Mouse (Mus musculus) midbrain, postnatal 0 days (tissue): ENCODE results near the gene Tmem95. TPM values are rescaled to one million over a fixed set of nuclear protein-coding genes. Genes with fewer than 3 reads are reported as not detected.

Experiments used
- ATAC-seq: fragments of 200-750 bp; cut with Nextera tagmentation; 2 replicates; pipeline ENCODE4 v1.8.0; 2017; ENCODE audit warnings: moderate number of reproducible peaks, mild to moderate bottlenecking, moderate TSS enrichment, moderate library complexity; ENCODE audit not compliant: low FRiP score
- DNase-seq: peaks from one replicate; pipeline ENCODE4 v3.0.0-alpha.2; 2015; ENCODE audit warnings: low spot score
- H3K27ac ChIP-seq: fragments of 300-500 bp; sonication (generic); 2 replicates; pipeline ENCODE4 v1.5.1; 2014; ENCODE audit warnings: low read depth, mild to moderate bottlenecking, low read length, mixed read lengths
- H3K27me3 ChIP-seq: fragments of 300-500 bp; sonication (generic); 2 replicates; pipeline ENCODE4 v1.6.1; 2014; ENCODE audit warnings: low read length, control low read depth, mixed read lengths; ENCODE audit not compliant: insufficient read depth
- H3K36me3 ChIP-seq: fragments of 300-500 bp; sonication (generic); 2 replicates; pipeline ENCODE4 v1.6.1; 2014; ENCODE audit warnings: low read length, control low read depth, mixed read lengths; ENCODE audit not compliant: insufficient read depth
- H3K4me1 ChIP-seq: fragments of 300-500 bp; sonication (generic); 2 replicates; pipeline ENCODE4 v1.6.1; 2014; ENCODE audit warnings: mild to moderate bottlenecking, control low read depth, antibody characterized with exemption, low read length, mixed read lengths; ENCODE audit not compliant: insufficient read depth
- H3K4me2 ChIP-seq: fragments of 300-500 bp; sonication (generic); 2 replicates; pipeline ENCODE4 v1.6.1; 2014; ENCODE audit warnings: low read depth, mild to moderate bottlenecking, low read length, mixed read lengths; ENCODE audit not compliant: poor library complexity, severe bottlenecking
- H3K4me3 ChIP-seq: fragments of 300-500 bp; sonication (generic); 2 replicates; pipeline ENCODE4 v1.5.1; 2014; ENCODE audit warnings: low read depth, mild to moderate bottlenecking, low read length, moderate library complexity
- H3K9ac ChIP-seq: fragments of 300-500 bp; sonication (generic); replicated peaks from 2 replicates; pipeline ENCODE4 v1.6.1; 2014; ENCODE audit warnings: mild to moderate bottlenecking, low read length, moderate library complexity, mixed read lengths; ENCODE audit not compliant: poor library complexity, severe bottlenecking
- H3K9me3 ChIP-seq: fragments of 300-500 bp; sonication (generic); 2 replicates; pipeline ENCODE4 v1.6.1; 2016; ENCODE audit warnings: low read length, control low read depth
- CTCF ChIP-seq: IDR thresholded peaks from 2 replicates; pipeline ENCODE4 v1.5.1; 2016; ENCODE audit warnings: antibody characterized with exemption, mild to moderate bottlenecking
- WGBS: fragments of 180-500 bp; shearing (Covaris S2); extraction: QIAGEN DNeasy Blood & Tissue Kit; methylation state at CpG from one replicate; pipeline ENCODE4 v1.1.7; 2014; 5-methylcytosine and 5-hydroxymethylcytosine counted together
- polyA plus RNA-seq: library from polyadenylated mRNA; unstranded; fragments of >200 nt; fragmentation: Nextera tagmentation; extraction: Ambion mirVana; gene quantifications from 2 replicates; pipeline ENCODE4 v1.2.1, GENCODE M21; 2015
- total RNA-seq: library from RNA; depleted of rRNA; stranded (reverse); fragments of >200 nt; gene quantifications from 2 replicates; pipeline ENCODE4 v1.2.3, GENCODE M21; 2014

Tmem95 gene
- total and polyA plus RNA-seq, 2 experiments from 2014 or later = not detected

DNA sequence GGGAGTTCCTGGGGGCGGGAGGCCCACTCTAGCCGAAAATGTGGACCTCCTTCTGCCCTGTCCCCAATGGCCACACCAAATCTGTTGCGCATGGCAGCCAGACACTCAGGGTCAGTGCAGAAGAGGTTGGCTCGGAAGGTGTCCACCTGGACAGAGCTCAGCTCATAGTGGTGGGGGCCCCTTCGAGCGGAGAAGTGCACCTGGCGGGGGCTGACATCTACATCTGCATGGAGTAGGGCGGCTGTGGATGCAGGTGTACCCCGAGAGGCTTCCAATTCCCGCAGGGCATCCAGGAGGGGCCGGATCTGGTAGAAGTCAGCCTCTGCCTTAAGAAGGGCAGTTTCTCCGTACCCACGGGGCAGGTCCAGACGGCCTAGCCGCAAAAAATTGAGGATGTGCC lies 1.9 kb upstream of the Tmem95 start:
- no peaks in the 10 kb centered on the region for H3K4me1 ChIP-seq
- ATAC-seq (no peak), DNase-seq (no peak)
- peak overlapping the region; percentile 78 for H3K4me2 ChIP-seq
- TF ChIP-seq CTCF = no peak
- H3K4me3 ChIP-seq = no peak overlapping the region
- H3K27ac ChIP-seq = no peak overlapping the region
- H3K9ac ChIP-seq = no peak overlapping the region
- WGBS = 63% methylated on average over 15 of the region's 15 CpGs
- H3K36me3 ChIP-seq = no peaks in the 10 kb centered on the region
- no peaks in the 10 kb centered on the region for H3K27me3 ChIP-seq
- H3K9me3 ChIP-seq = no peaks in the 10 kb centered on the region

DNA sequence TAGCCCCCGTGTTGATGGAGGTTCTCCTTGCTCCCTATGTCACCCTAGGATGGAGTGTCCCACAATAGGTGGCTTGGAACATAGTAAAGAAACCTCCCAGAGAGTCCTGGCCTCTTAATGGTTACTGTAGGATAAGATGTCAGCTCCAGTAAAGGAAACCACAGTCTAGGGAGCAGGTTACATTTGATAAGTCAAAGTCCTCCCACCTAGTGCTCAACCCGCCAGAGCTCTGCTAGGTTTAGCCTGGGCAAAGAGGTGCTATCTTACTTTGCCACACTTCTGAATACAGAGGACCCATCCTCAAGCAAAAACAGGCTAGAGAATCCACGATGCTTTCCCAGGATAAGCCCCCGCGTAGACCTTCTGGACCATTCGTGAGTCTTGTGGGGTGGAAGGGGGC lies 1.1 kb upstream of the Tmem95 start:
- TF ChIP-seq CTCF = no peak
- Histone ChIP-seq H3K4me1 (no peaks in the 10 kb centered on the region), H3K9me3 (no peaks in the 10 kb centered on the region), H3K4me3 (no peak overlapping the region), H3K27me3 (no peaks in the 10 kb centered on the region), H3K4me2 (no peak overlapping the region), H3K36me3 (no peaks in the 10 kb centered on the region), H3K9ac (no peak overlapping the region), H3K27ac (no peak overlapping the region)
- WGBS = 93% methylated on average over 6 of the region's 6 CpGs
- ATAC-seq (no peak), DNase-seq (no peak)

DNA sequence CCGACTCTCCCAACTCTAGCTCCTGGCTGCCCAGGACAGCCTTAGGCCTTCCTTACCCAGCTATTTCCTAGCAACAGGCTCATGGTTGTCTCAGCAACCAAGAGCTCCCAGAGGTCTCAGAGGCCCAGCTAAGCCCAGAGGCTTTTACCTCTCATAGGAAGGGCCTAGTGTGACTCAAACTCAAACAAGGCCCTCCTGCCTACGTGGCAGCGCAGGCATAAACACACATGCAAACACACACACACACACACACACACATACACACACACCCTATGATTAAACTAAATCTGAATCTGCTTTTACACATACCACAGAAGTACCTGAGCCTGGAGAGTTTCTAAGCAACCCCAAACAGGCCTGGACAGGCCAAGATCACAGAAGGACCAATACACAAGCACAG lies 581 bp upstream of the Tmem95 start:
- Histone ChIP-seq H3K27ac (0 out of 2 replicates have a peak overlapping the region, but pooled peaks have one; percentile 32), H3K36me3 (no peaks in the 10 kb centered on the region), H3K4me2 (no peak overlapping the region), H3K4me3 (no peak overlapping the region), H3K9me3 (no peaks in the 10 kb centered on the region), H3K4me1 (no peaks in the 10 kb centered on the region), H3K27me3 (no peaks in the 10 kb centered on the region), H3K9ac (0 out of 2 replicates have a peak overlapping the region, but pooled peaks have one; percentile 24)
- no peak for TF ChIP-seq CTCF
- ATAC-seq (no peak), DNase-seq (peak; percentile 18)
- WGBS = 42% methylated on average over 3 of the region's 3 CpGs

DNA sequence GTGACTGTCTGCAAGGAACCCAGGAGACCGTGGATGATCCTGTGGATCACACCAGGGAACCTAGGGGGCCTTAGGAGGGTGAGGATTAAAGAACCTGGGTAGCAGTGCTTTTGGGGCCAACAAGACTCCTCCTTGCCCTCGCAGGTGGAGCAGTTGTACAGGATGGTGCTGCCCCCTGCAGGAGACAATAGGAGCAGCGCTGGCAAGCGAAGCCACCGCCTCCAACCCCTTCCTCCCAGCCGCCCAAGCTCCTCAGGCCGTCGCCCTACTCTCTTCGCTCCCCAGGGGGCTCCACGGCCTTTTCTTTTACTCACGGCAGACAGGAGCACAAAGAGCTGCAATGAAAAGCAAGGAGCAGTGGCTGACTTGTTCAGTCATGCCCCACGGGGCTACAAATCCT lies 951 bp downstream of the Tmem95 start:
- no peaks in the 10 kb centered on the region for H3K36me3 ChIP-seq
- no peak overlapping the region for H3K9ac ChIP-seq
- no peak overlapping the region for H3K27ac ChIP-seq
- no peak overlapping the region for H3K4me3 ChIP-seq
- peak overlapping the region; percentile 10; the same call in 1 of the 2 replicates for H3K4me2 ChIP-seq
- no peaks in the 10 kb centered on the region for H3K27me3 ChIP-seq
- WGBS = 3% methylated on average over 12 of the region's 12 CpGs
- H3K4me1 ChIP-seq = no peaks in the 10 kb centered on the region
- DNase-seq = peak; percentile 83
- peak; percentile 80 for TF ChIP-seq CTCF
- no peak for ATAC-seq
- no peaks in the 10 kb centered on the region for H3K9me3 ChIP-seq

DNA sequence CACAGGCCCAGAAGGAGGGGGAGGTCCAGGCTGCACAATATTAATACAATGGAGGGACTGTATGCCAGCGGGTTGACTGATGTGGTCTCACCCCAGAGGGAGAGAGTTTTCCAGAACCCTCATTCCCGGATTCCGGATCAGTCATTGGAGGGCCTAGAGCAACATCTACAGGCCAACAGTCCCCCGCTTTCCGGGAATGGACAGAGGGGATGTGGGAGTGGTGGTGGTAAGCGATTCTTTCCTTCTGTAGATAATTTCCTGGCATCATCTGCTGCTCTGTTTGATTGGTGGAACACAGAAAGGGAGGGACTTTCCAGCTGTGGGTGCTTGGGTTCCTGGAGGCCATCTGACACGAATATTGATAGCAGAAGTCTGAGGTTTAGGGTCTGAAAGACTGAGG lies 1.6 kb downstream of the Tmem95 start:
- Histone ChIP-seq H3K4me3 (no peak overlapping the region), H3K4me2 (no peak overlapping the region), H3K9ac (no peak overlapping the region), H3K27me3 (no peaks in the 10 kb centered on the region), H3K9me3 (no peaks in the 10 kb centered on the region), H3K27ac (no peak overlapping the region), H3K36me3 (no peaks in the 10 kb centered on the region), H3K4me1 (no peaks in the 10 kb centered on the region)
- no peak for TF ChIP-seq CTCF
- 68% methylated on average over 7 of the region's 7 CpGs for whole genome bisulfite sequencing
- DNase-seq = no peak
- no peak for ATAC-seq

DNA sequence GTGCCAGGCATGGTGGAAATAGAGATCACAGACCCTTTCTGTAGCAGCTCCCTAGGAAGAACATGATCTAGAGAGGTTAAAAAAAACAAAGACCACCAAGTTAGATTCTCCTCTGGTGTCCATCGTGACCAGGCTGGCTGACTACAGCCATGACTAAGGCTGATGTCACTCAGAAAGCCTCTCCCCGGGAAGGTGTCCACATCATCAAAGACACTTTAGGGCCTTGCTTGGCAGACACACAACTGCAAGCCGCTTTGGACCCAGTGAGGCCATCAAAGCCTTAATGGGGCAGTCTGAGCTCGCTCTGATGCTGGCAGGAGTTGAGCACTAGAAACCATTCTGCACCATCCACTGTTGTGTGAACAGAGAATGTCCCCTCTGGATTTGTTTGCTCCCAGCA lies 5.4 kb downstream of the Tmem95 start:
- no peak overlapping the region for H3K4me3 ChIP-seq
- H3K9me3 ChIP-seq = no peaks in the 10 kb centered on the region
- H3K36me3 ChIP-seq = no peaks in the 10 kb centered on the region
- H3K27me3 ChIP-seq = no peaks in the 10 kb centered on the region
- H3K27ac ChIP-seq = no peak overlapping the region
- H3K4me1 ChIP-seq = no peaks in the 10 kb centered on the region
- H3K4me2 ChIP-seq = no peak overlapping the region
- no peak for DNase-seq
- 75% methylated on average over 4 of the region's 4 CpGs for WGBS
- no peak for TF ChIP-seq CTCF
- H3K9ac ChIP-seq = no peak overlapping the region
- no peak for ATAC-seq
